Mouse (Mus musculus): ENCODE measurements around the gene Olfr282. TPM values are rescaled to one million over a fixed set of nuclear protein-coding genes. Genes with fewer than 3 reads are reported as not detected.
"Not testable (repeated sequence)": the region's sequence is repeated elsewhere in the genome, so short reads cannot be mapped to it uniquely, and the experiment has no call there.

The Olfr282 gene
- not detected in 2 replicates for polyA plus RNA-seq (2015; fragmentation: Nextera tagmentation; extraction: Ambion mirVana)

DNA sequence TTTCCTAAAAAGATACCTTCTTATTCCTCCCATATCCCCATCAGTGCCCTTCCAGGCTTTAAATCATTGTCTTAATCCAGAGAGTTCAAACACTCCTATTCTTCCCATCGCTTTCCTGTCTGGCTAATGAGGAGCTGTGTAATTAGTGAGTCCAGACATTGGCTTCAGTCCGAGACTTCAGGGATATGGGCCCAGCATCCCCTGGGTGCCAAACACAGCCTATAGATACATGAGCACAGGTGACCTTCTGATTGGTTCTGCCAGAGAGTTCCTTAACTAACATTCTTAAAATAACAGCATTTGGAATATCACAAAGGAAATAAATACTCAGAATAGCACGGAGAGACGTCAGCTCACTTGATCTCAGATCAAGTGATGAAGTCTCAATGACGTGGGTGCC lies at the start of gene Olfr282:
Gene Olfr282 (plus strand): TSS at position 301 of the 400 bp plus-strand sequence.
- not testable (repeated sequence) for H3K9ac ChIP-seq (replicated peaks); ATAC-seq (replicated peaks); H3K36me3 ChIP-seq; H3K27ac ChIP-seq (replicated peaks); H3K27me3 ChIP-seq; H3K9me3 ChIP-seq; H3K4me3 ChIP-seq; H3K4me2 ChIP-seq (replicated peaks); H3K4me1 ChIP-seq
- 56% methylated on average over 5 of the region's 5 CpGs for WGBS

DNA sequence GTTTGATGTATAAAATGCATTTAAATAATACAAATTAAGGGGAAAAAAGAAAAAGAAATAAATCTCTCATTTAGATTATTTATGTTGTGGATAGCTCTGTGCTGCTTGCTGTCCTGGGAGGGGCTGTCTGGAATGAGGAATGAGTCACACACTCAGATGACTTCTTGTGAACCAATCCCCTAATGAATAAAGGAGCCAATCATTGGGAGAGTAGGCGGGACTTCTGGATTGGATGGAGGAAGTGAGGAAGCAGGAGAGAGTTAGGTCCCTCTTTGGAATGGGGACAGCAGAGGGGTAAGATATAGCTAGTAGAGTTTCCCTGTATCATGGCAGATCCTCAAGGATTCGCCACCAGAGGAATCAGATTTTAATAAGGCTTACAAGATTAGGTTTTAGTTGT lies 43.4 kb upstream of the Olfr282 start:
- no peak for ATAC-seq (replicated peaks)

DNA sequence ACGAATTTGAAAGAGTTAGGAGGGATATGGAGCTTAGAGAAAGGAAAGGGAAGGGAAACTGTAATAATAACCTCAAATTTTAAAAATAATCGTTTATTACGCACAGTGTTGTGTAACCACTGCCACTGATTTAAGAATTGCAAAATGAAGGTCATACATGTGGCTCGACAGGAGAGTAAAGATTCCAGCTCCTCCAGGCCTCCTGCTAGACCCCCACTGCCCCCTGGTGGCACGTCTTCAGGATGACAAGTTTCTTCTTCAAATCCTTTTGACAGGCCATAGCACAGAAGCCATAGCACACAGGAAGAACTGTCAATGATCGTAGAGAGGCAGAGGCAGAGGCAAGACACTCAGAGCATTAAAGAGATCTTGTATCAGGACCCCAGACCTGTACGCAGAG lies 41.2 kb upstream of the Olfr282 start:
- Histone ChIP-seq H3K27me3 (no peaks in the 10 kb centered on the region), H3K27ac (replicated peaks) (no peak overlapping the region), H3K36me3 (no peaks in the 10 kb centered on the region), H3K4me1 (no peaks in the 10 kb centered on the region), H3K4me2 (replicated peaks) (no peak overlapping the region), H3K9me3 (no peaks in the 10 kb centered on the region), H3K4me3 (no peak overlapping the region), H3K9ac (replicated peaks) (no peak overlapping the region)
- ATAC-seq (replicated peaks) = no peak
- 29% methylated on average over 7 of the region's 7 CpGs for WGBS

More for the DNA sequence above, 43.4 kb upstream of the Olfr282 start:
- Histone ChIP-seq H3K9me3 (no peaks in the 10 kb centered on the region), H3K9ac (replicated peaks) (no peak overlapping the region), H3K27ac (replicated peaks) (no peak overlapping the region), H3K27me3 (no peaks in the 10 kb centered on the region), H3K36me3 (no peaks in the 10 kb centered on the region), H3K4me2 (replicated peaks) (no peak overlapping the region), H3K4me1 (no peaks in the 10 kb centered on the region), H3K4me3 (no peak overlapping the region)
- 78% methylated on average over 2 of the region's 2 CpGs for WGBS

DNA sequence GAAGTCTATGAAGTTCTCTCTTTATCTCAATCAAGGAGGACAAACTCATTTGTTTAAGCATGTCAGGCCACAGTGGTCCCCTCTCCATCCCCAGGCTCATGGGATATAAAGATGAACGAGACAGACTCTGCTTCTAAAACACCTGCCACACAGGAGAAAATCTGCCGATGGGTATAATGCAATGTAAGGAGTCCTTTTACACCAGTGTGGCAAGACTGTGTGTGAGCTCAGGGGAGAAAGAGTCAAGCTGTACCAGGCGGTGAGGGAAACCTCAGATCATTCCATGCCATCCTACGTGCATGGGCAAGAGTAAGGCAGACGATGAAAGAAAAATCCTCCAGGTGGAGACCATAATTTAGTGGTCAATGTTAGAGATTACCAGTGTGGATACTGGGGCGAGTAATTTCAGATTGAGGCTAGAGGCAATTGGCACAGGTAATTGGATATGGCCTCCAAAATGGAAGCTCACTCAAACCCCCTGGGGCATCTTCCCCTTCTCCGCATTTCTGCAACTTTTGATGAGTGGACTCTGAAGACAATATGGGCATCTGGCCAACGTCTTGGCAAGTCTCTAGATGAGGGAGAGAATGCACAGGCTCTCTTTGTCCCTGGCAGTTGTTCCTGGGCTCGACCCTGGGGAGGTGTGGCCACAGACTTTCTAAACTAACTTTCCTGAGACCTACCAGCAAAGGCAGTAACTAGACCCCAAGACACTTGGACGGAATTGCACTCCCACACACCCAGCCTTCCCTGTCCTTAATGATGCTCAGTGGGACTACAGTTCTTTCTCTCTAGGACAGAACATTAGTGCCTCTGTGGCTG lies 39.7 kb upstream of the Olfr282 start:
- WGBS = 68% methylated on average over 10 of the region's 10 CpGs

DNA sequence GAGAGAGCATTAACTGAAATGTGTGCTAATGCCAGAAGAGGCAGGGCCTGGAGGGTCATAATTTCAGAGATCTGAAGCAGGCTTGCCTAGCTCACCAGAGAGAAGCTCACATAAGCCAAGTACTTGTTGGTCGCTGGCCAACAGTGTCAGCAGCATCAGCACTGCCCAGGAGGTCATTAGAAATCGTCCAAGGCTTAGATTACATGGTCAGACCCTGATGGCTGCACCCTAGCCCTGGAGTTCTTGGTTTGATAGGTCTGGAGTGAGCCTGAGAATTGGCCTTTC lies 39.2 kb upstream of the Olfr282 start:
- Histone ChIP-seq H3K36me3 (no peaks in the 10 kb centered on the region), H3K9me3 (no peaks in the 10 kb centered on the region), H3K4me1 (no peaks in the 10 kb centered on the region), H3K27ac (replicated peaks) (no peak overlapping the region), H3K9ac (replicated peaks) (no peak overlapping the region), H3K4me2 (replicated peaks) (no peak overlapping the region), H3K27me3 (no peaks in the 10 kb centered on the region), H3K4me3 (no peak overlapping the region)
- 48% methylated on average over 2 of the region's 2 CpGs for WGBS
- ATAC-seq (replicated peaks) = no peak

More for the DNA sequence above, 39.7 kb upstream of the Olfr282 start:
- no peak overlapping the region for H3K4me2 ChIP-seq (replicated peaks)
- ATAC-seq (replicated peaks) = no peak
- H3K27ac ChIP-seq (replicated peaks) = no peak overlapping the region
- no peaks in the 10 kb centered on the region for H3K27me3 ChIP-seq
- no peaks in the 10 kb centered on the region for H3K36me3 ChIP-seq
- H3K9me3 ChIP-seq = no peaks in the 10 kb centered on the region
- H3K4me3 ChIP-seq = no peak overlapping the region
- H3K4me1 ChIP-seq = no peaks in the 10 kb centered on the region
- H3K9ac ChIP-seq (replicated peaks) = no peak overlapping the region

DNA sequence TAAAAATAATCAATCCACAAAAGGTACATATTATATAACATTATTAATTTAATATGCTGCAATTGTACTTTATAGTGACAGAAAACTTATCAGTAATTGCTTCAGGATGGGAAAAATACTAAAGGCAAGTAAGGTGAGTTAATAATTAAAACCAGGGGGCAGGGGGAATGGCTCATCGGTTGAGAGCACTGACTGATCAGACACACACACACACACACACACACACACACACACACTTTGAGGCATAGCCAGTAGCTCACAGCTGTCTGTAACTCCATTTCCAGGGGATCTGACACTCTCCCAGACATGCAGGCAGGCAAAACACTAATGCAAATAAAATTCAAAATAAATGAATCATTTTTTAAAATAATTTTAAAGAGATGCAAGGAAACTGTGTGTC lies 33.9 kb upstream of the Olfr282 start:
- H3K9me3 ChIP-seq = no peaks in the 10 kb centered on the region
- H3K4me2 ChIP-seq (replicated peaks) = no peak overlapping the region
- H3K4me3 ChIP-seq = no peak overlapping the region
- H3K27me3 ChIP-seq = no peaks in the 10 kb centered on the region
- 77% methylated on average over 1 of the region's 1 CpGs for WGBS
- ATAC-seq (replicated peaks) = no peak
- H3K27ac ChIP-seq (replicated peaks) = no peak overlapping the region
- H3K4me1 ChIP-seq = no peaks in the 10 kb centered on the region
- H3K9ac ChIP-seq (replicated peaks) = no peak overlapping the region
- no peaks in the 10 kb centered on the region for H3K36me3 ChIP-seq

DNA sequence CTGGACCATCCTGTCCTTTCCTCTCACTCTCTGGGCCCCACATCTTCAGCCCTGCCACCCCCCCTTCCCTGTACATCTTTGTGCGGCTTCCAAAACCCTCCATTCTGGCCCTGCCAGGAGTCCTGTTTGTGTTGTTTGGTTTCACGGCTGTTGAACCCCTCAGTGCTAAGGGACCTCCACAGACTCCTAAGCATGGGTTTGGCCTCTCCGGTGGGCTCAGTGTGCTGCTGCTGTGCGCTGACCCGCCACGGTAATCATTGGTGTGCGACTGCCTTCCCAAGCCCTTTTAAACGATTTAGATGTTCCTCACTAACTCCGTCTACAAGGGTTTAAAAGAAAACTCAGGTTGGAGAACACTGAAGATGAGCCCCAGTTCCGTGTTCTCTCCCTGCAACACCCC lies 28.7 kb upstream of the Olfr282 start:
- WGBS = 87% methylated on average over 10 of the region's 10 CpGs
- Histone ChIP-seq H3K4me3 (no peak overlapping the region), H3K27me3 (no peaks in the 10 kb centered on the region), H3K9ac (replicated peaks) (no peak overlapping the region), H3K4me1 (no peaks in the 10 kb centered on the region), H3K4me2 (replicated peaks) (no peak overlapping the region), H3K9me3 (peaks cover 4% of the 10 kb centered on the region; the same call in 1 of the 2 replicates), H3K27ac (replicated peaks) (no peak overlapping the region), H3K36me3 (no peaks in the 10 kb centered on the region)
- ATAC-seq (replicated peaks) = no peak

DNA sequence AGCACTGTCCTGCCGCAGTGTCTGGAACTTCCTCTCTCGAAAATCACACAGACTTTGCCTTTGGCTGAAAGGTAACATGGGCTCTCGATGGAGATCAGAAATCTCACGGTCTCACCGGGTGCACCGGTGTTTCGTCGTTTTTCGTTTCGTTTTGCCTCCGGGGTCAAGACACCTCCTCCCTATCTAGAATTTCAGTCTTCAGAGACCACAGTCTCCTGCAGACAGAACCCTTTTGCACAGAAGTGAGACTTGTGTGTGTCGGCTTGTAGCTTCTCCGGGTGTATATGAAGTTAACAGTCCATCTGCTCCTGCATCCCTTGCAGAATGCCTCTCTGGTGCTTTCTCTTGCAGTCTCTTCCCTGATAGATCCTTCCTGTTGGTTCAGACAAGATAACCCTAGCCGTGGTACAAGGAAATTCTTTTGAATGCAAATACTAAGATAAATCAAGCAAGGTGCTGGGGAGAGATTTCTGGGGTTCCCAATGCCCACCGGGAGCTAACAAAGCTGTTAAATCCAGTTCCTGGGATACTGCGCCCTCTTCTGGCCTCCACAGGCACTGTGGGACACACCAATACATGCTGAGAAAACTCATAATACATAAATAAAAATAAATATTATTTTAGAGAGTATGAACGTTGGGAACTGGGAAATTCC lies 22.5 kb upstream of the Olfr282 start:
- no peak overlapping the region for H3K4me3 ChIP-seq
- no peak for ATAC-seq (replicated peaks)
- H3K9me3 ChIP-seq = peaks cover 4% of the 10 kb centered on the region; the same call in 1 of the 2 replicates
- H3K36me3 ChIP-seq = no peaks in the 10 kb centered on the region
- no peaks in the 10 kb centered on the region for H3K4me1 ChIP-seq
- H3K27me3 ChIP-seq = no peaks in the 10 kb centered on the region
- WGBS = 79% methylated on average over 17 of the region's 17 CpGs
- no peak overlapping the region for H3K4me2 ChIP-seq (replicated peaks)
- H3K27ac ChIP-seq (replicated peaks) = no peak overlapping the region
- H3K9ac ChIP-seq (replicated peaks) = no peak overlapping the region

DNA sequence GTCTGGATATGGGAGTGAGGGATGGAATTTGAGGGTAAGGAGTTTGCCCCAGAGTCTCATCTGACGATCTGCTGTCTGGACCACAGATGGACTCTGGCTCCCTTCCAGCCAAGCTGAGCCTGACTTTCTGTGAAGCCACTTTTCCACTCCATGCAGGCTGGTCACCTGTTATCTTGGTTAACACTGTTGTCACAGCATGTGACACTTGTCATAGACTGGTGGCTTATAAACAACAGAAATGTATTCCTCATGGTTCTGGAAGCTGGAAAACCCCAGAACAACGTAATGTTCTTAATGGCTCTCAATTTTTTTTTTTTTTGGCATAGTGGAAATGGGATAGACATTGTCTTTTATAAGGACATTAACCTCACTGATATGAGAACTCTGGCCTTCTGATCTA lies 21.4 kb upstream of the Olfr282 start:
- no peaks in the 10 kb centered on the region for H3K27me3 ChIP-seq
- H3K9ac ChIP-seq (replicated peaks) = no peak overlapping the region
- peaks cover 4% of the 10 kb centered on the region; the same call in 1 of the 2 replicates for H3K9me3 ChIP-seq
- no peak overlapping the region for H3K4me3 ChIP-seq
- ATAC-seq (replicated peaks) = no peak
- 91% methylated on average over 2 of the region's 2 CpGs for WGBS
- no peaks in the 10 kb centered on the region for H3K36me3 ChIP-seq
- H3K4me2 ChIP-seq (replicated peaks) = no peak overlapping the region
- H3K27ac ChIP-seq (replicated peaks) = no peak overlapping the region
- H3K4me1 ChIP-seq = no peaks in the 10 kb centered on the region

DNA sequence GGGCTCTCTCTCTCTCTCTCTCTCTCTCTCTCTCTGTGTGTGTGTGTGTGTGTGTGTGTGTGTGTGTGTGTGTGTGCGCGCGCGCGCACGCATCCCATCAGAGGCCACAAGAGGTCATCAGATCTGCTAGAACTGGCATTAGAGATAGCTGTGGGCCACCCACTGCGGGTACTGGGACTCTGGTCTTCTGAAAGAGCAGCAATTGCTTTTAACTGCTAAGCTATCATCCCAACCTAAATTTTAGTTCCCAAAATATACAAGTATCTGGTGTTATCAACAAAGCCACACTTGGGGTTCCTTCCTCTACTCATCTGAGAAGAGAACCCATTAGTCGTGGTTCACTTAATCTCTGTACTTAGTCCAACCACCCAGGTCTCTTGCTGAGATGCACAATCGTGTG lies 20.8 kb upstream of the Olfr282 start:
- no peak overlapping the region for H3K4me2 ChIP-seq (replicated peaks)
- H3K4me3 ChIP-seq = no peak overlapping the region
- H3K27ac ChIP-seq (replicated peaks) = no peak overlapping the region
- H3K27me3 ChIP-seq = no peaks in the 10 kb centered on the region
- peaks cover 4% of the 10 kb centered on the region; the same call in 1 of the 2 replicates for H3K9me3 ChIP-seq
- no peaks in the 10 kb centered on the region for H3K36me3 ChIP-seq
- no peak overlapping the region for H3K9ac ChIP-seq (replicated peaks)
- H3K4me1 ChIP-seq = no peaks in the 10 kb centered on the region
- ATAC-seq (replicated peaks) = no peak
- WGBS = 91% methylated on average over 9 of the region's 9 CpGs

DNA sequence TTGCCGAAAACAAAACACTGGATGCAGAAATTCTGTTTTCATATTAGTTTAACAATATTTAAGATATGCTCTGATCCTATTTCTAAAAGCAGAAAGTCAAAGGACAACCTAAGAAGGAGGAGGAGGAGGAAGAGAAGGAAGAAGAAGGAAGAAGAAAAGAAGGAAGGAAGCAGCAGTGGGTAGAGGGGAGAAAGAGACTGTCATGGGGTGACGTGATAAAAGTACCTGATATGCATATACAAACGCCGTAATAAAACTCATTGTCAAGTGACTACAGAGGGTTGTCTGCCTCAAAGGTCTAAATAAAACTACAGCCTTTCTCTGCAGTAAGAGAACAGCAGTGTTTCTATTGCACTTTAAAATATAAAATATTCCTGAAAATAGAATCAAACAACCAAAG lies 15.0 kb upstream of the Olfr282 start:
- H3K9me3 ChIP-seq = no peaks in the 10 kb centered on the region
- no peaks in the 10 kb centered on the region for H3K36me3 ChIP-seq
- no peak overlapping the region for H3K27ac ChIP-seq (replicated peaks)
- no peak overlapping the region for H3K9ac ChIP-seq (replicated peaks)
- H3K4me2 ChIP-seq (replicated peaks) = no peak overlapping the region
- no peaks in the 10 kb centered on the region for H3K27me3 ChIP-seq
- no peaks in the 10 kb centered on the region for H3K4me1 ChIP-seq
- no peak overlapping the region for H3K4me3 ChIP-seq
- ATAC-seq (replicated peaks) = no peak
- 71% methylated on average over 4 of the region's 4 CpGs for WGBS

DNA sequence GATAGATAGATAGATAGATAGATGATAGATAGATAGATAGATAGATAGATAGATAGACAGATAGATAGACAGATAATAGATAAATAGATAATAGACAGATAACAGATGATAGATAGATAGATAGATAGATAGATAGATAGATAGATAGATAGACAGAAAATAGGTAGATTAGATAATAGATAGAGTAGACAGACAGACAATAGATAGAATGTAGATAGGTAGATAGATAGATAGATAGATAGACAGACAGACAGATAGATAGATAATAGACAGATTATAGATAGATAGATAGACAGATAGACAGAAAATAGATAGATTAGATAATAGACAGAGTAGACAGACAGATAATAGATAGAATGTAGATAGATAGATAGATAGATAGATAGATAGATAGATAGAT lies 14.2 kb upstream of the Olfr282 start:
- H3K9ac ChIP-seq (replicated peaks); ATAC-seq (replicated peaks); H3K4me1 ChIP-seq; H3K4me3 ChIP-seq; H3K9me3 ChIP-seq; H3K27ac ChIP-seq (replicated peaks); H3K27me3 ChIP-seq; H3K4me2 ChIP-seq (replicated peaks); H3K36me3 ChIP-seq: not testable (repeated sequence)

DNA sequence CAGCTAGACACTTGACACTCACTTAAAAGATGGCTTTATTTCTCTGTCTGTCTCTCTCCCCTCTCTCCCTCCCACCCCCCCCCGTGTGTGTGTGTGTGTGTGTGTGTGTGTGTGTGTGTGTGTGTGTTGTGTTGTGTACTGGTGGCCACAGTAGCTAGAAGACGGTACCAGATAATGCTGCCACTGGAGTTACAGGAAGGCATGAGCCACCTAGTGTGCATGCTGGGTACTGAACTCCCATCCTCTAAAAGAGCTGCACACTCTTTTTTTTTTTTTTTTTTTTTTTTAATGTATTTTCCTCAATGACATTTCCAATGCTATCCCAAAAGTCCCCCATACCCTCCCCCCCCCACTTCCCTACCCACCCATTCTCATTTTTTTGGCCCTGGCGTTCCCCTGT lies 13.7 kb upstream of the Olfr282 start:
- H3K4me3 ChIP-seq; H3K27me3 ChIP-seq; H3K36me3 ChIP-seq; H3K9ac ChIP-seq (replicated peaks); H3K4me1 ChIP-seq; ATAC-seq (replicated peaks); H3K9me3 ChIP-seq; H3K27ac ChIP-seq (replicated peaks); H3K4me2 ChIP-seq (replicated peaks): not testable (repeated sequence)
- WGBS = 100% methylated on average over 1 of the region's 3 CpGs
